Mouse (Mus musculus) gastrocnemius, adult 2 months (tissue): ENCODE measurements around the gene Trim28. TPM values are rescaled to one million over a fixed set of nuclear protein-coding genes. Genes with fewer than 3 reads are reported as not detected.
A peak's percentile ranks its signal among the peaks of the same experiment; 100 is the strongest.

Experiments
- DNase-seq: peaks from one replicate; pipeline ENCODE4 v3.0.0; 2022
- H3K27ac ChIP-seq: fragments of 200-600 bp; 2 replicates; pipeline ENCODE4 v1.8.1; 2022; ENCODE audit warnings: mild to moderate bottlenecking
- H3K4me3 ChIP-seq: fragments of 200-600 bp; 2 replicates; pipeline ENCODE4 v1.8.1; 2022; ENCODE audit warnings: mild to moderate bottlenecking, moderate library complexity
- CTCF ChIP-seq: fragments of 200-600 bp; IDR thresholded peaks from 2 replicates; pipeline ENCODE4 v1.8.1; 2022; ENCODE audit warnings: antibody characterized with exemption, mild to moderate bottlenecking, moderate library complexity
- intact Hi-C: fragments of 180-260 bp; cut with DNase I; formaldehyde crosslinking; loops from one replicate; pipeline ENCODE4 v1.15.1; 2025
- long read RNA-seq, 2 experiments: library from polyadenylated mRNA; stranded (forward); transcript quantifications; one replicate each; pipeline ENCODE4 v2.0.0; 2021
- total RNA-seq, 2 experiments: library from RNA; stranded (reverse); gene quantifications; 2 replicates each; pipeline ENCODE4 v1.2.3; 2021

The Trim28 gene
- 10 to 100 TPM; 71.3 to 71.5 TPM for total RNA-seq
- long read RNA-seq, experiment 1, transcript Trim28-201 (17 exons, 3,245 nt) = major isoform, 81 of 93 reads
- long read RNA-seq, experiment 1, partial matches to known transcripts = 3 of 93 reads
- long read RNA-seq, experiment 1, other reads (novel, unspliced or antisense) = 9 of 93 reads
- long read RNA-seq, experiment 2, transcript Trim28-201 (17 exons, 3,245 nt) = major isoform, 74 of 80 reads
- long read RNA-seq, experiment 2, partial matches to known transcripts = 2 of 80 reads
- long read RNA-seq, experiment 2, other reads (novel, unspliced or antisense) = 4 of 80 reads

DNA sequence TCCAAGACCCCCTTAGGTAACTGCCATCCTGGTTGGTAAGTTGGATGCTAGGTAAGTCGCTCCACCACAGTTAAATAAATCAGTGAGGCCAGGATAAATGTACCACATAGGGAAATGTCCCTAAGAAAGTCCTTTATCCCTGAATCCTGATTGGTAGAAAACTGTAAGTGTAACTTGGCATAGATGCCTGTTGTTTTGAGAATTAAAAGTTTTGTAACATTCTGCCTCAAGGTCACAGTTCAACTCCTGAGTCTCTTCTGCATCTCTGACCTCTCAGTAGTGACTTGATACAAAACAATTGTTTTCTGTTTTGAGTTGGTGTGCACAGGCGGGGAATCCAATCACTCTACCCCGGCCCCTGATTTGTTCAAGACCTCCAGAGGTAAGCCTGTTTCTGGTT lies at the start of gene Trim28:
Gene Trim28 (plus strand): TSS at position 264 of the 400 bp plus-strand sequence.
- intact Hi-C loops = no loop called here
- no peak for DNase-seq
- TF ChIP-seq CTCF = no peak
- H3K4me3 ChIP-seq = no peak within 1 kb of the TSS
- no peak within 1 kb of the TSS for H3K27ac ChIP-seq

GRCm38 (mm10) chr7:12949872-12950229 lies 49.1 kb upstream of the Trim28 start:
- intact Hi-C loops = loop anchor here (1.0 to 2.0 kb wide), 2 partner anchors 28 to 53 kb away; partner anchors contain the start of genes Rps5 and Zscan22
- DNase-seq = no peak
- Histone ChIP-seq H3K27ac (peak overlapping the region; percentile 89), H3K4me3 (peak overlapping the region; percentile 89)
- TF ChIP-seq CTCF = no peak

DNA sequence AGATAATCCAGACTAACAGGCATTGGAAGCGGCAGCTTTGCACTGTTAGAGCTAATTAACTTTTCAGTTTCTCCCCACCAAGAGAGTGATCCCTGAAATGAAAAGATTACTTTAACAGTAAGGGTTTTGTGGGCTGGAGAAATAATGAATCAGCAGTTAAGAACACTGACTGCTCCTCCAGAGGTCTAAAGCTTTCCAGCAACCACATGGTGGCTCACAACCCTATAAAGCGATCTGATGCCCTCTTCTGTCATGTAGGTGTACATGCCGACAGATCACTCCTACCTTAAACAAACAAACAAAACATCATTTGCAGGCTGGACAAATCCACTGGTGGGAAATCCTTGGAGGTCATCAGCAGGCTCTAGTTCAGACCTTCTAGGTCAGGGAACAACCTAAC lies 44.0 kb upstream of the Trim28 start:
- no peak overlapping the region for H3K27ac ChIP-seq
- no peak for DNase-seq
- no peak overlapping the region for H3K4me3 ChIP-seq
- intact Hi-C loops = no loop called here
- no peak for TF ChIP-seq CTCF

DNA sequence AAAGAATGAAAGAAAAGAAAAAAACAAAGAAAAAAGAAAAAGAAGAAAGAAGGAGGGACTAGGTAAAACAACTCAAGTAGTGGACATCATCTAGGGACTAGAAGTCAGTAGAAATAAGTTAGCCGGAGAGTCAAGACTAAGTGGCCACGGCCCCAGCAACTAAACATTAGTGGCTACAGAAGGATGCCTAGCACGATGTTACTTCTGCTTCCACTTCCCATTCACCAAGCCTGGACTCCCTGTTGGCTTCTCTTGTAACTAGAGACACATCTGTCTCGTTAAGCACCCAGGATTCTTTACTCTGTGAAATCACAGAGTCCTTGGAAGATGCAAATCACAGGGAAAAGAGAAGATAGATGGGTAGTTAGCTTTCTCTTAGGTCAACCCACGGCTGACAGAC lies 41.4 kb upstream of the Trim28 start:
- no peak overlapping the region for H3K4me3 ChIP-seq
- no peak overlapping the region for H3K27ac ChIP-seq
- DNase-seq = no peak
- intact Hi-C loops = no loop called here
- TF ChIP-seq CTCF = no peak

DNA sequence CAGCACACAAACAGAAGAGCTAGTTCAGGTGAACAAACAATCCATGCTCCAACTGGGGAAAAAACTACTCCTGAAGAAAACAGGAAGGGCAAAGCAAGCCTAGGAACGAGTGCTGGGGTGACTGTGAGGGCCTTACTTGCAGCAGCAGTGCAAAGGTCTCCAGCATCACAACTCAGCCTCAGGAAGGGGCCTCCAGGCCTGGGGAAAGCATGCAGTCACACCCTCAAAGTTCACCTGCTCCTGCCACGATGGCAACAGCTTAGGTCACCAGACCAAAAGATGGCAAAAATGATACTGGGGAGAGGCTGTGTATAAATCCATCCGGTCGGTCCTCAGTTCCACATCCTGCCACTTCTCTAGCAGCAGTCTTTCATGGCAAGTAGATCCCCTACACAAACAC lies 40.0 kb upstream of the Trim28 start:
- intact Hi-C loops = no loop called here
- Histone ChIP-seq H3K4me3 (no peak overlapping the region), H3K27ac (no peak overlapping the region)
- no peak for TF ChIP-seq CTCF
- DNase-seq = no peak

- no peak for DNase-seq
- Histone ChIP-seq H3K27ac (no peak overlapping the region), H3K4me3 (no peak overlapping the region)
- no peak for TF ChIP-seq CTCF
- intact Hi-C loops = loop anchor here (5.0 kb wide), 1 partner anchor 37 kb away; the partner anchor contains the start of gene Rps5
Observed at GRCm38 (mm10) chr7:12959718-12960117, 39.2 kb upstream of the Trim28 start.

GRCm38 (mm10) chr7:12961511-12962141 lies 37.3 kb upstream of the Trim28 start:
- no peak for TF ChIP-seq CTCF
- intact Hi-C loops = loop anchor here (5.0 kb wide), 1 partner anchor 39 kb away; the partner anchor contains the start of gene Rps5
- peak overlapping the region; percentile 76 for H3K4me3 ChIP-seq
- H3K27ac ChIP-seq = peak overlapping the region; percentile 85
- DNase-seq = peak; percentile 44

DNA sequence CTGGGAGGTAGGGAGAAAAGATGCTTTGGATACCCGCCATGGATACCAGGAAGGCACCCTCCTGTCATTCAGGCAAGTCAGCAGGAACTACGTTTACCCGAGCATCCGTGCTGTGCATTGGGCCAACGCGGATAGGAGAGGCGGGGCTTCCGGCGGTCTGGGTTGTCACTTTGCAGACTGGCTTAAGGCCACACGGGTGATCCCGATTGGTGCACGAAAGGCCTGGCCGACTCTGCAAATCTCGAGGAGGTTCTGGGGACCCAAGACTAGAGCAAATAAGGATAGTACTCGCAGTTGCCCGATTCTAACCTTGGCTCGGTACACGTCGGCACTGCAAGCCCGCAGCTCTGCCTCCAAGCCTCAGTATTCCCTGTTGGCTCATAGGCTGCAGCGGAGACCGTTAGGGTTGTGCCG lies 33.2 kb upstream of the Trim28 start, which contains the start of gene Zfp324:
Gene Zfp324 (plus strand): TSS at position 161 of the 414 bp plus-strand sequence.
- intact Hi-C loops = no loop called here
- Histone ChIP-seq H3K27ac (peak within 1 kb of the TSS; percentile 93), H3K4me3 (peak within 1 kb of the TSS; percentile 98)
- DNase-seq = peak; percentile 95
- TF ChIP-seq CTCF = no peak

- intact Hi-C loops = no loop called here
- no peak for TF ChIP-seq CTCF
- DNase-seq = peak; percentile 72
- peak overlapping the region; percentile 93 for H3K27ac ChIP-seq
- peak overlapping the region; percentile 98 for H3K4me3 ChIP-seq
Observed at GRCm38 (mm10) chr7:12966104-12966845, 32.6 kb upstream of the Trim28 start.

DNA sequence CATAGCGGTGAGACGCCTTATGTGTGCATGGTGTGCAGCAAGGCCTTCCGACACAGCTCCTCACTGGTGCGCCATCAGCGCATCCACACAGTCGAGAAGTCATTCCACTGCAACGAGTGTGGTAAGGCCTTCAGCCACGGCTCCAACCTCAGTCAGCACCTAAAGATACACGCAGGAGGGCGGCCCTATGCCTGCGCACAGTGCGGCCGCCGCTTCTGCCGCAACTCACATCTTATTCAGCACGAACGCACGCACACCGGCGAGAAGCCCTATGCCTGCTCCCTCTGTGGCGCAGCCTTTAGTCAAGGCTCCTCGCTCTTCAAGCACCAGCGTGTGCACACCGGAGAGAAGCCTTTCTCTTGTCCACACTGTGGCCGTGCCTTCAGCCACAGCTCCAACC lies 28.0 kb upstream of the Trim28 start:
- no peak for TF ChIP-seq CTCF
- H3K27ac ChIP-seq = no peak overlapping the region
- no peak for DNase-seq
- intact Hi-C loops = no loop called here
- no peak overlapping the region for H3K4me3 ChIP-seq

DNA sequence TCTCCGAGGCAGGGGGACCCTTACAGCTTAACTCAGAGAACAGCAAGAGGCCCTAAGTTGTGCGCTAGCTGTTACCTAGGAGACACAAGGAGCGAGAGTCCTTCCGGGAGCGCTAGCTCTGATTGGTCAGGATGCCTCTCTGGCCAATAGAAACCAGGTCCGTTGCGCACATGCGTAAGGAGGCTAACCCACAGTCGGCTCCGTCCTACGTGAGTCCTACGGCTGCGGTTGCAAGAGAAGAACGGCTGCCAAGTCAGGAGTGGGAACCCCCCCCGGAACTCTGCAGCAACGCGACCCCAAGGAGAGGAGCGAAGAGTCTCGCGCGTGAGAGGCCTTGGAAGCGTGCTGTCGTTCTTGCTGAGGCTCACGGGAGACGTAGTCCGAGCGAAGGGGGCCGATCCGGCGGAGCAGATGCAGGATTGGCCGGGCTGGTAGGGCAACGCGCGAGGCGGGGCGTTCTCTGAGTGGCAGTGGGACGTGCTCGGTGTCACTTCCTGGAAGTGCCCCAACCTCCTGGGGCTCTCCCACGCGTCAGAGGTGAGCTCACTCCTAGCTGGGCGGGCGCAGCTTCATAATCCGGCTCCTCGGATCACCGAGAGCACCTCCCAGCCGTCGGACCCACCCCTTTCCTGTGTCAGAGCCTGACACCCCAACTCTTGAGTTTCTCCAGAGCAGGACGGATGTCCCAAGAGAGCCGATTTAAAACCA lies 21.1 kb upstream of the Trim28 start, which contains the start of gene Zfp446:
Gene Zfp446 (plus strand): TSS at position 167 of the 708 bp plus-strand sequence.
- DNase-seq = peak; percentile 100
- no peak for TF ChIP-seq CTCF
- intact Hi-C loops = loop anchor here (5.0 kb wide), 1 partner anchor 44 kb away; no protein-coding TSS in a partner anchor
- Histone ChIP-seq H3K4me3 (peak within 1 kb of the TSS; percentile 87), H3K27ac (peak within 1 kb of the TSS; percentile 98)

- DNase-seq = no peak
- H3K4me3 ChIP-seq = peak overlapping the region; percentile 87
- no peak for TF ChIP-seq CTCF
Observed at GRCm38 (mm10) chr7:12978931-12979722, 19.8 kb upstream of the Trim28 start.

More at GRCm38 (mm10) chr7:12978931-12979722, 19.8 kb upstream of the Trim28 start:
- peak overlapping the region; percentile 98 for H3K27ac ChIP-seq
- intact Hi-C loops = loop anchor here (5.0 kb wide), 1 partner anchor 43 kb away; no protein-coding TSS in a partner anchor
